Mouse (Mus musculus): ENCODE results near the gene Fibp. TPM values are rescaled to one million over a fixed set of nuclear protein-coding genes. Genes with fewer than 3 reads are reported as not detected.

Fibp gene
- polyA plus RNA-seq, 1 experiment from 2014 or later, result 119 TPM

DNA sequence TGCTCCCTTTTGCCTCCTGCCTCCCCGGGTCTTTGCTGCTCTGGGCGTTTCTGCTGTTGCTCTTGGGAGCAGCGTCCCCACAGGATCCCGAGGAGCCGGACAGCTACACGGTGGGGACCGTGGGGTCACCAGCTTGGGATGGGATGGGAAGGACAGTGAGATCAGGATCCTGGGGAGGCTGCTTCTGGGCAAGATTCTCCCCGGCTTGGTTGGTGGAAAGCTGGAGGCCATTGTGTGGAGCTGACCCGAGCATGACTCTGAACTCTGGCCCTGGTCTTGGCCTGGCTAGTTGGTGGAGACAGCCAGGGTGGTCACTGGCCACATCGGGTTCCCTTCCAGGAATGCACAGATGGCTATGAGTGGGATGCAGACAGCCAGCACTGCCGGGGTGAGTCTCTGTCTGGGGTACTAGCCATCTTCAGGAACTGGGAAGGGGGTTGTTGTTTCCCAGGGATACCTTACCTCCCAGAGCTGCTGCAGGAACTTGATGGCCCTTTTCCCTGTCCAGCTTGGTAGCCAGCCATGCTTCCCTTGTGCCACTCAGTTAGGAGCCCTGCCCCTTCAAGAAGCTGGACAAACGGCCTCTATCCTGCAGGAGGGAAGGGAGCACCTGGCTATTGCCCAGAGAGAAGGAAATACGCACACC is 14.8 kb downstream of the Fibp start:
- ATAC-seq (ENCODE audit: low FRiP score), result no peak; the same call in 1 of the 2 replicates
- no peaks in the 10 kb centered on the region for H3K36me3 ChIP-seq (ENCODE audit: control insufficient read depth, insufficient read depth, low read length)
- H3K27ac ChIP-seq (ENCODE audit: low read depth, low read length), result 0 out of 2 replicates have a peak overlapping the region, but pooled peaks have one; percentile 54
- H3K4me2 ChIP-seq (replicated peaks; ENCODE audit: low read depth, low read length), result peak overlapping the region; percentile 99
- H3K27me3 ChIP-seq (ENCODE audit: control insufficient read depth, insufficient read depth, low read length), result no peaks in the 10 kb centered on the region
- peak overlapping the region; percentile 86 for H3K9ac ChIP-seq (ENCODE audit: low read depth, low read length)
- DNase-seq (ENCODE audit: low spot score), result peak; percentile 42
- peak overlapping the region; percentile 63 for H3K4me3 ChIP-seq (ENCODE audit: low read depth, low read length)
- H3K9me3 ChIP-seq (ENCODE audit: control insufficient read depth, low read length), result no peaks in the 10 kb centered on the region
- H3K4me1 ChIP-seq (replicated peaks; ENCODE audit: control insufficient read depth, insufficient read depth, low read length), result peaks cover 7% of the 10 kb centered on the region
- WGBS, result 20% methylated on average over 13 of the region's 13 CpGs

DNA sequence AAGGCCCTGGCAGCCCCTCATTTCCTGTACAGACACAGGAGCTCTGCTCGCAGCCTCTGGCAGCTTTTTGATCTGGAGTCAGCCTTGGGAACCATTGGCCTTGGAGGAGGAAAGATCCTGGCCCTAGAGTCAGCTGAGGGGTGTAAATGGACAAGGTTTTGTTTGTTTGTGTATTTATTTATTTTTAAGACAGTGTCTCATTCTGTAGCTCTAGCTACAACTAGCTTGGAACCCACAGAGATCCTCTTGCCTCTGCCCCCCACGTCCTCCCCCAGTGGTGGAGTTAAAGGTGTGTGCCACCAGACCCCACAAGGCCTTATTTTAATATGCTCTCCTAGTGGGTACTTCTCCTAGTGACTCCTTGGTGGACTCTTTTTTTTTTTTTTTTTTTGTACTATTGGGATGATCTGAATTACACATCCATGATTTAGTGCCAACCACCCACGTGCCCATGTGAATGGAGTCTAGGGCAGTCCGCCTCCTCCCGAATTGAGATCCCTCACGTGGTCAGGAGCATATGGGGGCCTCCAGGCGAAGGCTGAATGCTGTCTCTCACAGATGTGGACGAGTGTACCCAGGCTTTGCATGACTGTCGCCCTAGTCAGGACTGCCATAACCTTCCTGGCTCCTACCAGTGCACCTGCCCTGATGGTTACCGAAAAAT is 16.7 kb downstream of the Fibp start:
- 84% methylated on average over 10 of the region's 10 CpGs for WGBS
- H3K27me3 ChIP-seq (ENCODE audit: control insufficient read depth, insufficient read depth, low read length), result no peaks in the 10 kb centered on the region
- no peak overlapping the region for H3K4me3 ChIP-seq (ENCODE audit: low read depth, low read length)
- ATAC-seq (ENCODE audit: low FRiP score), result no peak
- no peak overlapping the region for H3K4me2 ChIP-seq (replicated peaks; ENCODE audit: low read depth, low read length)
- H3K9me3 ChIP-seq (ENCODE audit: control insufficient read depth, low read length), result no peaks in the 10 kb centered on the region
- H3K4me1 ChIP-seq (replicated peaks; ENCODE audit: control insufficient read depth, insufficient read depth, low read length), result peaks cover 7% of the 10 kb centered on the region
- DNase-seq (ENCODE audit: low spot score), result no peak
- H3K27ac ChIP-seq (ENCODE audit: low read depth, low read length), result no peak overlapping the region
- no peaks in the 10 kb centered on the region for H3K36me3 ChIP-seq (ENCODE audit: control insufficient read depth, insufficient read depth, low read length)
- no peak overlapping the region for H3K9ac ChIP-seq (ENCODE audit: low read depth, low read length)

DNA sequence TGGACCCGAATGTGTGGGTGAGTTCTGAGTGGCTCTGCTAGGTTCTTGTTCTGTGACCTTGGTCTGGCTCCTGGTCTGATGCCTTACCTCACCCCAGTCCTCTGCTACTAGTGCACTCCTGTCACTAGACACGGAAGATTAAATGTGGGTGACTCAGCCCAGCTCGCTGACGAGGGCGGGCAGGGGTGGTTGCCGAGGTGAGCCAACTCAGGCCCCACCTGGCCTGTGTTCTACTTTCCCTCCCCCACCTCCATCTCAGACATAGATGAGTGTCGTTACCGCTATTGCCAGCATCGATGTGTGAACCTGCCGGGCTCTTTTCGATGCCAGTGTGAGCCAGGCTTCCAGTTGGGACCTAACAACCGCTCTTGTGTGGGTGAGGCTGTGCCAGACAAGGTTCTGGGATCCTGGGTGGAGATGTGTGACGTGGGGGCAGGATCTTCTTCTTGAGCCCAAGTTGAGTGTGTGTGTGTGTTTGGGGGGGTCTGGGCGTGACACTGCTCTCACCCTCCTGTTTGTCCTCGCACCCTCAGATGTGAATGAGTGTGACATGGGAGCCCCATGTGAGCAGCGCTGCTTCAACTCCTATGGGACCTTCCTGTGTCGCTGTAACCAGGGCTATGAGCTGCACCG is 17.4 kb downstream of the Fibp start:
- no peaks in the 10 kb centered on the region for H3K36me3 ChIP-seq (ENCODE audit: control insufficient read depth, insufficient read depth, low read length)
- ATAC-seq (ENCODE audit: low FRiP score) (no peak), DNase-seq (ENCODE audit: low spot score) (no peak)
- no peaks in the 10 kb centered on the region for H3K27me3 ChIP-seq (ENCODE audit: control insufficient read depth, insufficient read depth, low read length)
- H3K27ac ChIP-seq (ENCODE audit: low read depth, low read length), result no peak overlapping the region
- no peak overlapping the region for H3K4me3 ChIP-seq (ENCODE audit: low read depth, low read length)
- peaks cover 7% of the 10 kb centered on the region for H3K4me1 ChIP-seq (replicated peaks; ENCODE audit: control insufficient read depth, insufficient read depth, low read length)
- 88% methylated on average over 18 of the region's 18 CpGs for WGBS
- H3K9me3 ChIP-seq (ENCODE audit: control insufficient read depth, low read length), result no peaks in the 10 kb centered on the region
- H3K4me2 ChIP-seq (replicated peaks; ENCODE audit: low read depth, low read length), result no peak overlapping the region
- no peak overlapping the region for H3K9ac ChIP-seq (ENCODE audit: low read depth, low read length)

- 0 out of 2 replicates have a peak, but pooled peaks cover 3% of the 10 kb centered on the region for H3K4me1 ChIP-seq (replicated peaks; ENCODE audit: control insufficient read depth, insufficient read depth, low read length)
- no peak overlapping the region for H3K4me3 ChIP-seq (ENCODE audit: low read depth, low read length)
- no peak overlapping the region for H3K9ac ChIP-seq (ENCODE audit: low read depth, low read length)
- H3K9me3 ChIP-seq (ENCODE audit: control insufficient read depth, low read length), result no peaks in the 10 kb centered on the region
- WGBS, result 90% methylated on average over 10 of the region's 10 CpGs
- DNase-seq (ENCODE audit: low spot score) (no peak), ATAC-seq (ENCODE audit: low FRiP score) (no peak)
- H3K27me3 ChIP-seq (ENCODE audit: control insufficient read depth, insufficient read depth, low read length), result no peaks in the 10 kb centered on the region
- H3K36me3 ChIP-seq (ENCODE audit: control insufficient read depth, insufficient read depth, low read length), result 0 out of 2 replicates have a peak, but pooled peaks cover 5% of the 10 kb centered on the region
- H3K4me2 ChIP-seq (replicated peaks; ENCODE audit: low read depth, low read length), result no peak overlapping the region
- H3K27ac ChIP-seq (ENCODE audit: low read depth, low read length), result no peak overlapping the region
These were observed 19.6 kb downstream of the Fibp start for GRCm38 (mm10) chr19:5480016-5480415.

- Histone ChIP-seq H3K27me3 (ENCODE audit: control insufficient read depth, insufficient read depth, low read length) (no peaks in the 10 kb centered on the region), H3K27ac (ENCODE audit: low read depth, low read length) (no peak overlapping the region), H3K9ac (ENCODE audit: low read depth, low read length) (no peak overlapping the region), H3K9me3 (ENCODE audit: control insufficient read depth, low read length) (no peaks in the 10 kb centered on the region), H3K4me1 (replicated peaks; ENCODE audit: control insufficient read depth, insufficient read depth, low read length) (no peaks in the 10 kb centered on the region), H3K4me2 (replicated peaks; ENCODE audit: low read depth, low read length) (no peak overlapping the region), H3K36me3 (ENCODE audit: control insufficient read depth, insufficient read depth, low read length) (0 out of 2 replicates have a peak, but pooled peaks cover 5% of the 10 kb centered on the region), H3K4me3 (ENCODE audit: low read depth, low read length) (no peak overlapping the region)
- DNase-seq (ENCODE audit: low spot score) (no peak), ATAC-seq (ENCODE audit: low FRiP score) (no peak)
- WGBS, result 86% methylated on average over 10 of the region's 10 CpGs
These were observed 21.0 kb downstream of the Fibp start for GRCm38 (mm10) chr19:5481398-5481797.

DNA sequence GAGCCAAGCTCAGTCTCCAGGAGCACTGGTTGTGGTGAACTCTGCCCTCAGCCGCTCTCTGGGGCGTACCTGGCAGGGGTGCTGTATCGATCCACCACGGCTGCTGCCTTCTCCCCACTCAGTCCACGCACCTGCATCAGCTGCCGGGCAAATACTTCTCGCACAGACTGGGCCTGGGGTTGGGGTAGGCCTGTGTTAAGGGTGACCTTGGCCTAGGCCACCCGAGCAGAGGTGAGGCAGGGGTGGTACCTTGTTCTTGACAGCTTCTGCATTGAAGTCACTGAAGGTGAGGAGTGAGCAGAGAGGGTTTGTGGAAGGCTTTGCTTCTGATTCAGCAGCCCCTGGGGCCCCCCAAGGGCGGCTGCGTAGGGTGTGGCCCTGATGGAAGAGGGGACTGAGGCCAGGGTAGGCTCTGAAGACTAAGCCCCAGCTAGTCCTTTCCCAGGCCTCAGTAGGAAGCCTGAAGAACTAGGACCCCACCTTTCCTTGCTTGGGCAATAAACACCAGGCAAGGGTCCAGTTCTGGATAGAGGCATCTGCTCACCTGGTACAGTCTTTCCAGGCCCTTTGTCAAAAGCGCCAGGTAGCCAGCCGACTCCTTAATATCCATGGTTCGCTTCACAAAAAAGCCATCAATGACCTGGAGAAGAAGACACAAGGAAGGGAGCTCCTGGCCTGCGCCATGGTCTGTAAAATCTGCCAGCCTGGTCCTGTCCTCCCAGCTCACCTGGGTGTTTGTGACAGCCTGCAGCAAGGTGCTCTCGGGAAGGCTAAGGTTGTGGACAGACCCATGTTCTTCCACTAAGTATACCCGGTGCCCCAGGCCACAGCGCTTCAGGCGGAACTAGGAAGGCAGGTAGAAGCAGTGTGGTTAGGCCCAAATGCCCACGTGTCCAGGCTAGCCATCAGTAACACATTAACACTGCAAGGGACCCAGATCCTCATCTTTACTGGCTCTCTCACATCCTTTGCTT is 23.3 kb downstream of the Fibp start:
- H3K4me1 ChIP-seq (replicated peaks; ENCODE audit: control insufficient read depth, insufficient read depth, low read length), result peaks cover 6% of the 10 kb centered on the region; the same call in 1 of the 2 replicates
- H3K36me3 ChIP-seq (ENCODE audit: control insufficient read depth, insufficient read depth, low read length), result 0 out of 2 replicates have a peak, but pooled peaks cover 5% of the 10 kb centered on the region
- no peak for ATAC-seq (ENCODE audit: low FRiP score)
- no peaks in the 10 kb centered on the region for H3K27me3 ChIP-seq (ENCODE audit: control insufficient read depth, insufficient read depth, low read length)
- H3K4me2 ChIP-seq (replicated peaks; ENCODE audit: low read depth, low read length), result no peak overlapping the region
- DNase-seq (ENCODE audit: low spot score), result no peak
- H3K4me3 ChIP-seq (ENCODE audit: low read depth, low read length), result no peak overlapping the region
- H3K9me3 ChIP-seq (ENCODE audit: control insufficient read depth, low read length), result no peaks in the 10 kb centered on the region
- H3K9ac ChIP-seq (ENCODE audit: low read depth, low read length), result no peak overlapping the region
- no peak overlapping the region for H3K27ac ChIP-seq (ENCODE audit: low read depth, low read length)
- 93% methylated on average over 19 of the region's 19 CpGs for WGBS

DNA sequence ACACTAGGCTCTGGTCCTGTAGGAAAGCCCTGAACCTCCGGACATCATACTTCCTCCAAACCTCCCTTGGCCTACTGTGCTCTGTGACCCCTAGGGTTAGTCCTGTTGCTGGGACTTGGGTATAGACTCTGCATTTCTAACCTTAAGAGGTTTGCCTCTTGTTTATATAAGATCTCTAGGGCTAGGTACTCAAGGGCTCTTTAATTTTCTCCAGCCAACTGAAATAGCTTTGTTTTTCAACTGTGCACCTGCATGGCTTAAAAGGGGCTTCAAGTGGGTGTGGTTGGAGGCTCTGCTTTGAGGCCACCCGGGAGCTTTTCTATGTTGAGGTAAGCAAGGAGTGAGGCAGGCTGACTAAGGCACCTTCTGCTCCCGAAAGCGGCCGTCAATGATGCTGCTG is 24.1 kb downstream of the Fibp start:
- Histone ChIP-seq H3K4me2 (replicated peaks; ENCODE audit: low read depth, low read length) (no peak overlapping the region), H3K27ac (ENCODE audit: low read depth, low read length) (no peak overlapping the region), H3K4me1 (replicated peaks; ENCODE audit: control insufficient read depth, insufficient read depth, low read length) (peaks cover 6% of the 10 kb centered on the region; the same call in 1 of the 2 replicates), H3K27me3 (ENCODE audit: control insufficient read depth, insufficient read depth, low read length) (no peaks in the 10 kb centered on the region), H3K9ac (ENCODE audit: low read depth, low read length) (no peak overlapping the region), H3K4me3 (ENCODE audit: low read depth, low read length) (no peak overlapping the region), H3K36me3 (ENCODE audit: control insufficient read depth, insufficient read depth, low read length) (0 out of 2 replicates have a peak, but pooled peaks cover 5% of the 10 kb centered on the region), H3K9me3 (ENCODE audit: control insufficient read depth, low read length) (no peaks in the 10 kb centered on the region)
- ATAC-seq (ENCODE audit: low FRiP score), result no peak
- no peak for DNase-seq (ENCODE audit: low spot score)
- WGBS, result 93% methylated on average over 5 of the region's 5 CpGs

DNA sequence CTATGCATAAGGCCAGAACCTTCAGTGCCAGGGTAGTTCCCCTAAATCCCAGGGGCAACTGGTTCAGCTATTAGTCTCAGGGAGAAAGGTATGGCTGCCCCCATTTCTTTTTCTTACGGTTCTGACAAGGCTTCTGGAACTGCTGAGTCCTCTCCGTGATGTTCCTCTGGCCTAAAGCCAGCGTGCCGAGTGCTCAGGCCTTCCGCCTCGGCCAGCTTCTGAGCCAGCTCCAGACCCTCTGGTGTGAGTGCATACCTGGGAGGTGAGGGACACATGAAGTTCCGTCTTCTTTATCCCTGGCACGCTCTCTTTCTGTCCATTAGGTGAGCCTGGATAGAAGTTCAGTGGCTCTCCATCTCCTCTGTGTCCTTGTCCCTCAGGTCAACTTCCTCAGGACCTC is 25.0 kb downstream of the Fibp start:
- Histone ChIP-seq H3K36me3 (ENCODE audit: control insufficient read depth, insufficient read depth, low read length) (0 out of 2 replicates have a peak, but pooled peaks cover 5% of the 10 kb centered on the region), H3K9ac (ENCODE audit: low read depth, low read length) (no peak overlapping the region), H3K4me3 (ENCODE audit: low read depth, low read length) (no peak overlapping the region), H3K9me3 (ENCODE audit: control insufficient read depth, low read length) (no peaks in the 10 kb centered on the region), H3K27ac (ENCODE audit: low read depth, low read length) (no peak overlapping the region), H3K27me3 (ENCODE audit: control insufficient read depth, insufficient read depth, low read length) (no peaks in the 10 kb centered on the region), H3K4me1 (replicated peaks; ENCODE audit: control insufficient read depth, insufficient read depth, low read length) (peaks cover 6% of the 10 kb centered on the region; the same call in 1 of the 2 replicates), H3K4me2 (replicated peaks; ENCODE audit: low read depth, low read length) (no peak overlapping the region)
- WGBS, result 98% methylated on average over 8 of the region's 8 CpGs
- DNase-seq (ENCODE audit: low spot score) (no peak), ATAC-seq (ENCODE audit: low FRiP score) (no peak)

All from hindbrain, embryonic 11.5 days (tissue).